Mouse (Mus musculus): Measurements from ENCODE around the gene Olfr99.
"Not testable (repeated sequence)": the region's sequence is repeated elsewhere in the genome, so short reads cannot be mapped to it uniquely, and the experiment has no call there.

The Olfr99 gene

DNA sequence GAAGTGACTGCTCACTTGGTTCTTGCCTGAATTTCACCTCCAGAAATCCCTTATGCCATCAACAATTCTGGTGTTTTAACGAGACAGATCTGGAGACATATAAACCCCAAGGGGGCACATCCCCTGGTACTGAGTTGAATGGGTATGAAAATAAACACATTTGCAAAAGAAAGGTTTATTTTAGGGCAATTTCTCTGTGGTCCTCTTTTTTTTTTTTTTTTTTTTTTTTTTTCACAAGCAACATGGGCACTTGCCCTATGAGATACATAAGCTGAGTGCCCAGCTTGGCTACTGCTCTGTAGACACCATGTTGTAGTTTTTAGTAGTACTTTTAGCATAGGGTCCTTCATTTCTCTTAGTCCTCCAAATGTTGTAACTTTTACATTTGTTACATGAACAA is at the start of gene Olfr99:
TSS of gene Olfr99 (minus strand) at position 101 of the 400 bp plus-strand sequence.
- DNase-seq (ENCODE audit: inconsistent age in 2 of 2, low spot score in 1 of 2): no peak

DNA sequence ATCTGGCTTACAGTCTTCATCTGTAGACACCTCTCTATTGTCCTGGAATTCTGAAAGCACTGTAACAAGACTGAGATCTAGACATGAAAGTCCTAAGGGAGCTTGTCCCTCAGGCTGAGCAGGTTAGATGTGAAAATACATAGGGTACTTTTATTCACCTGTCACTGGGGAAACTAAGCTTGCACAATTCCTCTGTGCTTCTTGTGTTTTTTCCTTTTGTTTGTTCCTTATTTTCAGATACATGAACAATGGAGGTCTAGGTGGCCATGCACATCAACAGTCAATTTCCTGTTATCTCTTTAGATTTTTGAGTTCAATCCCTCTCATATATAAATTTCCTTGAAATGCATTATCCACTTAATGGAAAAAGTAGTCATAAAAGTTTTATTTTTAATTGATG is 33.7 kb upstream of the Olfr99 start, which contains the start of gene Olfr102:
TSS of gene Olfr102 (minus strand) at position 101 of the 400 bp plus-strand sequence.
- no peak for DNase-seq (ENCODE audit: inconsistent age in 2 of 2, low spot score in 1 of 2)

DNA sequence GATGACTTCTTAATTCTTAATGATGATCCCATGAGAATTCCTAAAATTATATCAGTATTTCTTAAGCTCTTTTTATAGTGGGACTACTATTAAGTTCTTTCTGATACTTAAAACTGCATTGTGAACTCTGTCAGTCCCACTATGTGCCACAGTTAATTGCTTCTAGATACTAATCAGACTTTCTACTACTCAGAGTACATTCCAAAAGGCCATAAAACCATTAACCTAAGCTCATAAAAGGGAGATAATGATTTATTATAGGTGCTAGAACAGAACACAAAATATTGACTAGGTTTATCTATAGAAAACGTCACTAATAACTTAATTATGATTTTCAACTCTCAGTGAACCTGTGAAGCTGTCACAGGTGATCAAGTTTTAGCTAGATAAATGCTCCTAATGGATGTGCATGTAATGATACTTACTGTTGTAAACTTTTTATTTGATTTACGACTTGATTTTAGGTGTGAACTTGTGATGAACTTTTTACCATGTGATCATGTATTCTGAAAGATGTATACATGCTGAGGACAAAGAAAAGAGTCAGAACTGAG is 27.0 kb upstream of the Olfr99 start:
- DNase-seq (ENCODE audit: inconsistent age in 2 of 2, low spot score in 1 of 2): no peak

DNA sequence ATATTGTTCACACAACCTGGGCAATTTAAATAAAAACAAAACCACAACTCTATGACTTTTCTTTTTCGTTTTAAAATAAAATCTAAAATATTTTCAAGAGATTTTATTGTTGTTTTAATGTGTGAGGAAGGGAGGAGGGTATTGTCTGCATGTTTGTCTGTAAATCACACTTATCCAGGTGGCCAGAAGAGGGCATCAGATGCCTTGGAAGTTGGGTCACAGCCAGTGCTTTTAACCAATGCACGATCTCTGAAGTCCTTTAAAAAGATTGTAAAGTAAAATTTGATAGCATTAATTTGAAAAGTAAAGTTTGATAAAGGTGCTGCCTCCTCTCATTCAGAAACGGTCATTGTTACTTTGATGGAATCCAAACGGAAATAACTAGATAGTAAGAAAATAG is 25.2 kb upstream of the Olfr99 start:
- peak in 1 of 2 experiments; percentile 51 for DNase-seq (ENCODE audit: inconsistent age in 2 of 2, low spot score in 1 of 2)

DNA sequence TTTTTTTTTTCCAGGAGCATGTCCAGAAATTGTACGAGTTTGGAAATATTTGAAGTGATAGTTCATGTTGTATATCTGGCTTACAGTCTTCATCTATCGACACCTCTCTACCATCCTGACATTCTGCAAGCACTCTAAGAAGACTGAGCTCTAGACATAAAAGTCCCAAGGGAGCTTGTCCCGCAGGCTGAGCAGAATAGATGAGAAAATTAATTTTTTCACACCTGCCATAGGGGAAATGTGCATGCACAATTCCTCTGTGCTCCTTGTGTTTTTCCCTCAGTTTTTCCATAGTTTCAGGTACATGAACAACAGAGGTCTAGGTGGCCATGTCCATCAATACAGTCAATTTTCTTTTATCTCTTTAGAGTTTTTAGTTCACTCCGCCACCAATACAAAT is 21.0 kb upstream of the Olfr99 start, which contains the start of gene Olfr101:
TSS of gene Olfr101 (minus strand) at position 101 of the 400 bp plus-strand sequence.
- DNase-seq (ENCODE audit: inconsistent age in 2 of 2, low spot score in 1 of 2): no peak

DNA sequence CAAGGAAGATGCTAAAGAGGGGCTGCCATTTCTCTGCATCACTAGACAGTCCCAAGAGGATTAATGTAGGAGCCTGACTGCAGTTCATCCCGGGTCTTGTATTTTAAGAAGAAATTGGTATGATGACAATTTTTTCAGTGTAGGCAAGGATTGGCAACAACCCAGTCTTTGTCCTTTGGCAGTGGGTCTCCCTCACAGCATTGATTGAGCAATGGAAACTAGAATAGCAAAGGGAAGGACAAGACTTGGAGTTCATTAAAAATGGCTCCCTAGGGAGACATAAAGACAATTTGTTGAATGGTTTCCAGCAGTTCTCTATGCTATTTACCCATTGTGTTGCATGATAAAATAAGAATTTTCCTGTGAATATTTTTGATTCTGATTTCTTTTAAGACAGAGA is 2.9 kb downstream of the Olfr99 start:
- peak in 1 of 2 experiments; percentile 43 for DNase-seq (ENCODE audit: inconsistent age in 2 of 2, low spot score in 1 of 2)

DNA sequence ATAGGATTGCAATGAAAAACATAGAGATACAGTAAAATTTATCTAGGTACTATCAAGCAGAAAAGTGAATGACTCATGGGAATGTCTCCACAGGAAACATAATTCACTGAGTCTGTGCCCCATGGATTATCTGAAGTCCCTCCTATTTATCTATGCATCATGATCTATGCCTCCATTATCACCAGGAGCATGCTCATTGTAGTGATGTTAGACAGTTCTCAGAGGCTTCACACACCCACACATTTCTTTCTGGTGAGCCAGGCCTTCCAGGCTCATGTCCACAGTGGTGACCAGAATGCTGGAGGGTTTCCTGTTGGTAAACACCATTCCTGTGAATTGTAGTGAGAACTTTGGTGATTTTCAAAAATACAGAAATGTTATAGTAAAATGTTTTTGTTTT is 6.7 kb downstream of the Olfr99 start:
- no peak for DNase-seq (ENCODE audit: inconsistent age in 2 of 2, low spot score in 1 of 2)

DNA sequence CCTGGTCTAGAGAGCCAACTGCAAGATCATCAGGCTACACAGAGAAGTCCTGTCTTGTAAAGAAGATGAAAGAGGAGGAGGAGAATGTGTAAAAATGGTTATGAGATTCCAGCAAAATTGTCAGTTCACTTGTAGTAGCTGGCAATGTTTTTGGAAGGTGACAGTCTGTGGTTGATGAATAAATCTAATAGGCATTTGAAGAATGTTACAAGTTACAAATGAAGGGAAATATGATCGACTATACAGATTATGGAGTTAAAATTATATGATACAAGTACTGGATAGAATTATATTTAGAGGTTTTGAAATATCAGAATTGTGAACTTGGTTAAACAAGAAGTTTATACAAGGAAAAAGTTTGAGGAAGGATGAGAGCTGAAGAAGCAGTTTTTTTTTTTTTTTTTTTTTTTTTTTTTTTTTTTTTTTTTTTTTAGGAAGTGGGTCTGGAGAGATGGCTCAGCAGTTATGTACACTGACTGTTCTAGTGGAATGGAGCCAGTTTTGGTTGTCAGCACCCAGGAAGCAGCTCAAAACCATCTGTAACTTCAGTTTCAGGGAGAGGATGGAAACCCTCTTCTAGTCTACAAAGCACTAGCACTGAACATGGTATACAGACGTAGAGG is 7.5 kb downstream of the Olfr99 start:
- no peak for DNase-seq (ENCODE audit: inconsistent age in 2 of 2, low spot score in 1 of 2)

DNA sequence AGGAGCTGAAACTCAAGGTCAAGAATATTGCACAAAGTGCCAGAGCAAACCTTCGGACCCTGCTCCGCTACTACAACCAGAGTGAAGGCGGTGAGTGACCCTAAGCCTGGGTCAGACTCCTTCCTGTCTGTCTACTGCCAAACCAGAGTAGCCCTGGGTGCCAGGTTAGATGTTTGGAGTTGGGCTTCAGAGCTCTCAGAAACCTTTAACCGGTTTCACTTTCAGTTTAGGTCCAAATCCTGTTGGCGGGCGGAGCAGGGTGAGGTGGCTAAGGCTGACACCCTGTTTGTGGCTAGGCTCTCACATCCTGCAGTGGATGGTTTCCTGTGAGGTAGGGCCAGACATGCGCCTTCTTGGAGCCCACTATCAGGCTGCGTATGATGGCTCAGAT is 12.6 kb downstream of the Olfr99 start:
- peak; percentile 65 to 87 for DNase-seq (ENCODE audit: inconsistent age in 2 of 2, low spot score in 1 of 2)

DNA sequence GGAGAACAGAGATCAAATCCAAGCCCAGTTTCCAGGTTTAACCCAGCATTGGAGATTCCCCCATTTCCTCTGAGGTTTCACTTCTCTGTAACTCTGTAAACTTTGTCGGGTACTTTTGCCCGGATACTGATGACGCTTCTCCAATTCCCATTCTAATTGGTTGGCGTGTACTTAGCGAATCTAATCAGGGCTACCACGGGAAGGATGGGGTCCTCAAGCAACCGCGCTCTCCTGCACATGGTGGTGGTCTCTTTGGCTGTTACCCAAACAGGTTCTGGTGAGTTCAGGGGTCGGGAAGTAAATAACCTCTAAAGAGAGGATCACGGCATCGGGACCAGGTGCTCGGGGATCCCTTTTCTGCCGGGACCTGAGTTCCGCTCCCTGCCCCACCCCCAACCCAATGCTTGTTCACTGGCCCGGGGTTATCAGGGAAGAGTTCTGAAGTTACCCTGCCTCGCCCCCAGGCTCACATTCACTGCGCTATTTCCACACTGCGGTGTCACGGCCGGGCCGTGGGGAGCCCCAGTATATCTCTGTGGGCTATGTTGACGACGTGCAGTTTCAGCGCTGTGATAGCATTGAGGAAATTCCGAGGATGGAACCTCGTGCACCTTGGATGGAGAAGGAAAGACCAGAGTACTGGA is 13.1 kb downstream of the Olfr99 start, which contains the start of gene H2-M3:
TSS of gene H2-M3 (plus strand) at position 163 of the 644 bp plus-strand sequence.
- peak; percentile 87 to 98 for DNase-seq (ENCODE audit: inconsistent age in 2 of 2, low spot score in 1 of 2)

DNA sequence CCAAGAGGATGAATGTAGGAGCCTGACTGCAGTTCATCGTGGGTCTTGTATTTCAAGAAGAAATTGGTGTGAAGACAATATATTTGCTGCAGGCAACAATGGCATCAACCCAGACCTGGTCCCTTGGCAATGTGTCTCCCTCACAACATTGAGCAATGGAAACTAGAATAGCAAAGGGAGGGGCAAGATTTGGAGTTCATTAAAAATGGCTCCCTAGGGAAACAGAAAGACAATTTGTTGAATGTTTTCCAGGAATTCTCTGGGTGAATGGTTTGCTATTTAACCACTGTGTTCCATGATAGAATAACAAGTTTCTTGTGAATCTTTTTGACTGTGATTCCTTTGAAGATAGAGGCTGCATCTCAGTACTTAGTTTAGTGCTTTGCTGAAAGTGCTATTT is 19.6 kb downstream of the Olfr99 start, which contains the start of gene Olfr98:
TSS of gene Olfr98 (minus strand) at position 124 of the 400 bp plus-strand sequence.
- DNase-seq (ENCODE audit: inconsistent age in 2 of 2, low spot score in 1 of 2): no peak

DNA sequence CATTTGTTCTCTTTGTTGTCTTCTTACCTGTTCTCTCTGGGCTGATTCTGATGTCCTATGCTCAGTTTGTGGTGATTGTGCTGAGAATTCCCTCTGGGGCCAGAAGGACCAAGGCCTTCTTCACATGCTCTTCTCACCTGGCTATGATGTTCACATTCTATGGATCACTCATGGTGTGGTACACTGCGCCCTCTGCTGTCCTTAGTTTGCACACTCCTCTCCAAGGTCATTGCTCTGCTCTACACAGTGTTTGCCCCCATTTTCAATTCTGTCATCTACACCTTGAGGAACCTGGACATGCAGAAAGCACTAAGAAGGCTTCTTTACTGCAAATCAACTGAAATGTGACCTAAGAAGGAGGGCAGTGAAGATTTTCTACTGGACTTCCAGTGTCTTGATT is 32.7 kb downstream of the Olfr99 start:
- DNase-seq (ENCODE audit: inconsistent age in 2 of 2, low spot score in 1 of 2): peak in 1 of 2 experiments; percentile 69

DNA sequence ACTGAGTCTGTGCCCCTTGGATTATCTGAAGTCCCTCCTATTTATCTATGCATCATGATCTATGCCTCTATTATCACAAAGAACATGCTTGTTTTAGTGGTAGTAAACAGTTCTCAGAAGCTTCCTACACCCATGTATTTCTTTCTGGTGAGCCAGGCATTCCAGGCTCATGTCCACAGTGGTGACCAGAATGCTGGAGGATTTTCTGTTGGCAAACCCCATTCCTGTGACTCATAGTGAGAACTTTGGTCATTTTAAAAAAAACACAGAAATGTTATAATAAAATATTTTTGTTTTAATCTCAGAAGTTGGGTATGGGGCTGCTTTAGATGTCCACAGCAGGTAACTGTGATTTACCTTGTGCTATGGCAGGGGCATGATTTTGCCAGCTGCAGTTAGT is 33.8 kb downstream of the Olfr99 start:
- DNase-seq (ENCODE audit: inconsistent age in 2 of 2, low spot score in 1 of 2): no peak

DNA sequence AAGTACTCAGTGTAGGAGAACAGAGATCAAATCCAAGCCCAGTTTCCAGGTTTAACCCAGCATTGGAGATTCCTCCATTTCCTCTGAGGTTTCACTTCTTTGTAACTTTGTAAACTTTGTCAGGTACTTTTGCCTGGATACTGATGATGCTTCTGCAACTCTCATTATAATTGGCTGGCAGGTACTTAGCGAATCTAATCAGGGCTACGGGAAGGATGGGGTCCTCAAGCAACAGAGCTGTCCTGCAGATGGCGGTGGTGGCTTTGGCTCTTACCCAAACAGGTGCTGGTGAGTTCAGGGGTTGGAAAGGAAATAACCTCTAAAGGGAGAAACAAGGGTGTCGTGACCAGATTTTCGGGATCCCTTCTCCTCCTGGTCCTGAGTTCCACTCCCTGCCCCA is 36.5 kb downstream of the Olfr99 start:
- peak; percentile 32 to 86 for DNase-seq (ENCODE audit: inconsistent age in 2 of 2, low spot score in 1 of 2)

DNA sequence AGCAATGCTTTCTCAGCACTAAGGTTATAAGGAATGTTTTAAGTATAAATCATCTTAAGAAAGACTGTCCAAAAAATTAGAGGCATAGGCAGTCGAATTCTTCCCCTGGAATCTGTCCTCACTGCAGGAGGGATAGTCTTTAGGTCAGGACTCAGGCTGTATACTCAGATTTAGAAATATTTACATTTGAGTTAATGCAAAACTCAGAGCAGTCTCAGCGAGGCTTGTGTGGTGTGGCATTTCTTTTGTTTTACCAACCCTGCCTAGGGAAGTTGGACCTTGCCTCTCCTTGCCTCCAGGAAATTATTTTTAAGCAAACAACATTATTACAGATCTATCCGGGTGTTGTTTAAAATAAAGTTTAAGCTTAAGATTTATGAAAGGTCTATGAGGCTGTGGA is 41.1 kb downstream of the Olfr99 start:
- DNase-seq (ENCODE audit: inconsistent age in 2 of 2, low spot score in 1 of 2): no peak

DNA sequence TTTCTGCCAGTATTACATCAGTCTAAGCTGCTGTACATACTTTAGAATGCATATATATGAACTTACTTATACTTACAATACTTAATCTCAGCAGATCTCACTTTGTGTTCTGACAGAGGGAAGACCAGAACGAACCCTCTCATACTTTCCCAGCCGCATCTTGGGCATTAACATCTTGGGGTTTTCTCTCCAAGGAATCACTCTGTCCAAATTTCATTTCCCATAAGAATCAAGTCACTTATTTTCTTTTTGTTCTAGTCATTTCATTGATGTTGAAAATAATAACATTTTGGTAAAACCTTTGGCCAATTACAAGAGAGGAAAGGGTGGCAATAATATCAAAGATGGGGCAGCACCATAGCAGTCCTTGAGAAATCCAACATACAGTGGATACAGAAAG is 46.0 kb downstream of the Olfr99 start, which contains the start of gene Olfr97:
TSS of gene Olfr97 (minus strand) at position 101 of the 400 bp plus-strand sequence.
- DNase-seq (ENCODE audit: inconsistent age in 2 of 2, low spot score in 1 of 2): not testable (repeated sequence)
